Mouse (Mus musculus) activated CD4-positive, CD25-positive, alpha-beta regulatory T cell (primary cell): ENCODE results near the gene 5730409E04Rik. TPM values are rescaled to one million over a fixed set of nuclear protein-coding genes. Genes with fewer than 3 reads are reported as not detected.

ENCODE experiments used
- polyA plus RNA-seq, 2 experiments: library from polyadenylated mRNA; unstranded; fragments of 100-300 nt; shearing (Covaris generic); gene quantifications; one replicate each; pipeline ENCODE4 v1.2.1; 2017

Gene 5730409E04Rik
- polyA plus RNA-seq = under 1 TPM; 0.07 to 0.12 TPM

GRCm38 (mm10) chr4:126609606-126610181 lies at the start of gene 5730409E04Rik:
TSS of gene 5730409E04Rik (plus strand) at chr4:126609818.

Other genes starting within 250 kb of the 5730409E04Rik start
- gene Ago3, start 180.3 kb upstream of the 5730409E04Rik start, polyA plus RNA-seq = 10 to 100 TPM; 13.5 to 28.4 TPM
- gene Ago1, start 141.2 kb upstream of the 5730409E04Rik start, polyA plus RNA-seq = 10 to 100 TPM in 1 of 2 experiments, 1 to 10 TPM in 1; 4.3 to 10.1 TPM
- under 1 TPM; 0.21 to 0.48 TPM for gene Ago4, start 76.3 kb upstream of the 5730409E04Rik start, polyA plus RNA-seq
- 10 to 100 TPM in 1 of 2 experiments, 1 to 10 TPM in 1; 8.4 to 10.6 TPM for gene Clspn, start 52.9 kb upstream of the 5730409E04Rik start, polyA plus RNA-seq
- gene Psmb2, start 67.8 kb downstream of the 5730409E04Rik start, polyA plus RNA-seq = 100 to 1,000 TPM; 360 to 418 TPM
- gene Tfap2e, start 126.4 kb downstream of the 5730409E04Rik start, polyA plus RNA-seq = not detected
- 10 to 100 TPM; 35.5 to 44.0 TPM for gene Ncdn, start 143.6 kb downstream of the 5730409E04Rik start, polyA plus RNA-seq
- gene AU040320, start 143.7 kb downstream of the 5730409E04Rik start, polyA plus RNA-seq = 10 to 100 TPM; 25.4 to 38.1 TPM